Mouse (Mus musculus): ENCODE results near the gene Casp1. TPM values are rescaled to one million over a fixed set of nuclear protein-coding genes. Genes with fewer than 3 reads are reported as not detected.

Gene Casp1
- polyA plus RNA-seq, 1 experiment from 2014 or later, result 0.33 TPM

Other genes with a start within 250 kb of the Casp1 start
- 0.45 and 0.86 TPM in 2 replicates for gene Casp4, start 10.3 kb downstream of the Casp1 start, polyA plus RNA-seq (2016; fragmentation: Nextera tagmentation; extraction: Ambion mirVana)
- 1.8 and 3.2 TPM in 2 replicates for gene Casp12, start 46.9 kb downstream of the Casp1 start, polyA plus RNA-seq (2016; fragmentation: Nextera tagmentation; extraction: Ambion mirVana)

Measured in heart, embryonic 12.5 days (tissue).